Mouse (Mus musculus) forebrain, postnatal 0 days (tissue): Measurements from ENCODE around the gene Slc25a5. TPM values are rescaled to one million over a fixed set of nuclear protein-coding genes. Genes with fewer than 3 reads are reported as not detected.

Experiments used
- ATAC-seq: fragments of 200-750 bp; cut with Nextera tagmentation; 2 replicates; pipeline ENCODE4 v1.8.0; 2017; ENCODE audit warnings: mild to moderate bottlenecking, moderate library complexity
- DNase-seq: peaks from one replicate; pipeline ENCODE4 v3.0.0-alpha.2; 2015
- H3K27ac ChIP-seq: fragments of 300-500 bp; sonication (generic); 2 replicates; pipeline ENCODE4 v1.5.1; 2014; ENCODE audit warnings: low read depth, mild to moderate bottlenecking, antibody characterized with exemption, low read length, moderate library complexity, mixed read lengths
- H3K27me3 ChIP-seq: fragments of 300-500 bp; sonication (generic); 2 replicates; pipeline ENCODE4 v1.6.1; 2014; ENCODE audit warnings: mild to moderate bottlenecking, low read length, mixed read lengths; ENCODE audit not compliant: insufficient read depth
- H3K36me3 ChIP-seq: fragments of 300-500 bp; sonication (generic); 2 replicates; pipeline ENCODE4 v1.6.1; 2014; ENCODE audit warnings: mild to moderate bottlenecking, moderate library complexity; ENCODE audit not compliant: insufficient read depth
- H3K4me1 ChIP-seq: fragments of 300-500 bp; sonication (generic); 2 replicates; pipeline ENCODE4 v1.6.1; 2014; ENCODE audit warnings: antibody characterized with exemption; ENCODE audit not compliant: insufficient read depth
- H3K4me2 ChIP-seq: fragments of 300-500 bp; sonication (generic); 2 replicates; pipeline ENCODE4 v1.6.1; 2014; ENCODE audit warnings: low read depth, mild to moderate bottlenecking, moderate library complexity
- H3K4me3 ChIP-seq: fragments of 300-500 bp; sonication (generic); 2 replicates; pipeline ENCODE4 v1.5.1; 2014; ENCODE audit warnings: low read depth, low read length, mixed read lengths
- H3K9ac ChIP-seq: fragments of 300-500 bp; sonication (generic); 2 replicates; pipeline ENCODE4 v1.6.1; 2014; ENCODE audit warnings: mild to moderate bottlenecking
- H3K9me3 ChIP-seq: fragments of 300-500 bp; sonication (generic); 2 replicates; pipeline ENCODE4 v1.6.1; 2016; ENCODE audit warnings: low read length
- CTCF ChIP-seq: sonication (generic); IDR thresholded peaks from 2 replicates; pipeline ENCODE4 v1.5.1; 2016; ENCODE audit warnings: antibody characterized with exemption, control low read depth, low read depth
- WGBS: fragments of 180-500 bp; shearing (Covaris S2); extraction: QIAGEN DNeasy Blood & Tissue Kit; methylation state at CpG from one replicate; pipeline ENCODE4 v1.1.7; 2014; 5-methylcytosine and 5-hydroxymethylcytosine counted together
- polyA plus RNA-seq: library from polyadenylated mRNA; unstranded; fragments of >200 nt; fragmentation: Nextera tagmentation; extraction: Ambion mirVana; gene quantifications from 2 replicates; pipeline ENCODE4 v1.2.1, GENCODE M21; 2015
- total RNA-seq: library from RNA; depleted of rRNA; stranded (reverse); fragments of >200 nt; gene quantifications from 2 replicates; pipeline ENCODE4 v1.2.3, GENCODE M21; 2014

Slc25a5 gene
- total and polyA plus RNA-seq, 2 experiments from 2014 or later = 333 to 466 TPM

- ATAC-seq (no peak), DNase-seq (no peak)
- H3K4me1 ChIP-seq = no peaks in the 10 kb centered on the region
- TF ChIP-seq CTCF = no peak
- 53% methylated on average over 6 of the region's 6 CpGs for WGBS
- H3K27ac ChIP-seq = no peak overlapping the region
- H3K9me3 ChIP-seq = no peaks in the 10 kb centered on the region
- no peak overlapping the region for H3K4me3 ChIP-seq
- no peaks in the 10 kb centered on the region for H3K27me3 ChIP-seq
- H3K4me2 ChIP-seq = no peak overlapping the region
- H3K9ac ChIP-seq = no peak overlapping the region
- no peaks in the 10 kb centered on the region; the same call in 1 of the 2 replicates for H3K36me3 ChIP-seq
Measured at GRCm38 (mm10) chrX:36799131-36799879, 3.9 kb downstream of the Slc25a5 start.

GRCm38 (mm10) chrX:36803189-36803588 lies 7.7 kb downstream of the Slc25a5 start:
- 79% methylated on average over 5 of the region's 5 CpGs for WGBS
- H3K36me3 ChIP-seq = no peaks in the 10 kb centered on the region
- H3K4me3 ChIP-seq = no peak overlapping the region
- H3K9ac ChIP-seq = no peak overlapping the region
- H3K4me2 ChIP-seq = no peak overlapping the region
- no peaks in the 10 kb centered on the region for H3K9me3 ChIP-seq
- no peaks in the 10 kb centered on the region for H3K4me1 ChIP-seq
- no peaks in the 10 kb centered on the region for H3K27me3 ChIP-seq
- ATAC-seq = no peak
- TF ChIP-seq CTCF = no peak
- DNase-seq = no peak
- H3K27ac ChIP-seq = no peak overlapping the region

GRCm38 (mm10) chrX:36804196-36804595 lies 8.7 kb downstream of the Slc25a5 start:
- H3K27ac ChIP-seq = no peak overlapping the region
- H3K36me3 ChIP-seq = no peaks in the 10 kb centered on the region
- no peaks in the 10 kb centered on the region for H3K27me3 ChIP-seq
- no peaks in the 10 kb centered on the region for H3K4me1 ChIP-seq
- 75% methylated on average over 5 of the region's 5 CpGs for WGBS
- DNase-seq (no peak), ATAC-seq (no peak)
- H3K4me2 ChIP-seq = no peak overlapping the region
- no peak overlapping the region for H3K4me3 ChIP-seq
- no peak overlapping the region for H3K9ac ChIP-seq
- no peak for TF ChIP-seq CTCF
- no peaks in the 10 kb centered on the region for H3K9me3 ChIP-seq

GRCm38 (mm10) chrX:36805466-36806235 lies 10.2 kb downstream of the Slc25a5 start:
- Histone ChIP-seq H3K27ac (no peak overlapping the region), H3K9ac (no peak overlapping the region), H3K4me2 (no peak overlapping the region), H3K9me3 (no peaks in the 10 kb centered on the region), H3K27me3 (no peaks in the 10 kb centered on the region), H3K4me1 (no peaks in the 10 kb centered on the region), H3K36me3 (no peaks in the 10 kb centered on the region), H3K4me3 (no peak overlapping the region)
- no peak for ATAC-seq
- no peak for DNase-seq
- 52% methylated on average over 5 of the region's 5 CpGs for WGBS
- TF ChIP-seq CTCF = no peak

- DNase-seq = peak; percentile 90
Measured at GRCm38 (mm10) chrX:36807360-36808317, 12.2 kb downstream of the Slc25a5 start.

GRCm38 (mm10) chrX:36808318-36808683 lies 12.8 kb downstream of the Slc25a5 start:
- Histone ChIP-seq H3K4me3 (peak overlapping the region; percentile 39; the same call in 1 of the 2 replicates), H3K9me3 (no peaks in the 10 kb centered on the region), H3K27ac (peak overlapping the region; percentile 69), H3K4me2 (peak overlapping the region; percentile 50; the same call in 1 of the 2 replicates), H3K27me3 (no peaks in the 10 kb centered on the region), H3K4me1 (no peaks in the 10 kb centered on the region), H3K9ac (no peak overlapping the region), H3K36me3 (no peaks in the 10 kb centered on the region)
- ATAC-seq (peak; percentile 5; the same call in 1 of the 2 replicates), DNase-seq (no peak)
- WGBS = 62% methylated on average over 6 of the region's 6 CpGs
- no peak for TF ChIP-seq CTCF

More at GRCm38 (mm10) chrX:36807360-36808317, 12.2 kb downstream of the Slc25a5 start:
- peak; percentile 75 for TF ChIP-seq CTCF
- Histone ChIP-seq H3K9ac (peak overlapping the region; percentile 59), H3K27me3 (no peaks in the 10 kb centered on the region), H3K4me1 (no peaks in the 10 kb centered on the region), H3K9me3 (no peaks in the 10 kb centered on the region), H3K4me2 (peak overlapping the region; percentile 50), H3K36me3 (no peaks in the 10 kb centered on the region), H3K4me3 (peak overlapping the region; percentile 39), H3K27ac (peak overlapping the region; percentile 69)
- ATAC-seq = peak; percentile 95
- WGBS = 28% methylated on average over 44 of the region's 45 CpGs
